Mouse (Mus musculus): Measurements from ENCODE around the gene Pde8a. TPM values are rescaled to one million over a fixed set of nuclear protein-coding genes. Genes with fewer than 3 reads are reported as not detected.

The Pde8a gene
- polyA plus RNA-seq, 1 experiment from 2014 or later, result 6.5 TPM

- Histone ChIP-seq H3K9ac (replicated peaks; ENCODE audit: low read depth) (no peak overlapping the region), H3K4me2 (replicated peaks; ENCODE audit: low read depth, low read length) (no peak overlapping the region), H3K4me1 (ENCODE audit: insufficient read depth, low read depth, low read length) (no peaks in the 10 kb centered on the region), H3K9me3 (ENCODE audit: low read length) (no peaks in the 10 kb centered on the region), H3K27me3 (replicated peaks; ENCODE audit: insufficient read depth, low read length) (no peaks in the 10 kb centered on the region), H3K4me3 (ENCODE audit: low read depth, low read length) (no peak overlapping the region), H3K27ac (ENCODE audit: low read length) (no peak overlapping the region), H3K36me3 (ENCODE audit: insufficient read depth, low read length) (no peaks in the 10 kb centered on the region)
- ATAC-seq, result no peak
- 81% methylated on average over 2 of the region's 2 CpGs for WGBS
- DNase-seq (ENCODE audit: low spot score), result no peak
- TF ChIP-seq CTCF (IDR thresholded peaks at IDR 0.05) (no peak), EP300 (IDR thresholded peaks at IDR 0.05) (no peak)
These were observed 21.7 kb downstream of the Pde8a start for GRCm38 (mm10) chr7:81235117-81235516.

- Histone ChIP-seq H3K36me3 (ENCODE audit: insufficient read depth, low read length) (no peaks in the 10 kb centered on the region), H3K4me1 (ENCODE audit: insufficient read depth, low read depth, low read length) (no peaks in the 10 kb centered on the region), H3K4me3 (ENCODE audit: low read depth, low read length) (no peak overlapping the region), H3K9ac (replicated peaks; ENCODE audit: low read depth) (no peak overlapping the region), H3K27me3 (replicated peaks; ENCODE audit: insufficient read depth, low read length) (no peaks in the 10 kb centered on the region), H3K9me3 (ENCODE audit: low read length) (no peaks in the 10 kb centered on the region), H3K27ac (ENCODE audit: low read length) (no peak overlapping the region), H3K4me2 (replicated peaks; ENCODE audit: low read depth, low read length) (no peak overlapping the region)
- TF ChIP-seq EP300 (IDR thresholded peaks at IDR 0.05) (no peak), CTCF (IDR thresholded peaks at IDR 0.05) (no peak)
- DNase-seq (ENCODE audit: low spot score) (no peak), ATAC-seq (no peak)
- 51% methylated on average over 4 of the region's 4 CpGs for WGBS
These were observed 22.3 kb downstream of the Pde8a start for GRCm38 (mm10) chr7:81235600-81236223.

DNA sequence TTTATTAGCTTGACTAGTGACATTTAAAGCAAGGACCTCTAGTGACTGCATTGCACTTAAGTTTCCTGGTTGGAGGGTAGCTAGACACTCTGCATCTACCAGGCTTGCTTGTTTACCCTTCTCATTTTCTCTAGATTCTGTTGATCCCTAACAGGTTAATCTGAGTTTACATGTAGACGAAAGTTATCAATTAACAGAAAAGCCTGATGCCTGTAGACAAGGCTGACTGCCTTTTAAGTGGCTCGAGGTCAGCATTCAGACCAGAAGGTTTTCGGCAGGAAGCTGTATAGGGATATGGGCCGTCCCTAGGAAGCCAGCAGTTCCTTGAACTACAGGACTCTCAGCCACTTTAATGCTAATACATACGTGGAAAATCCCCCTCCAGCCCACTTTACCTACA is 30.0 kb downstream of the Pde8a start:
- TF ChIP-seq EP300 (IDR thresholded peaks at IDR 0.05) (no peak), CTCF (IDR thresholded peaks at IDR 0.05) (no peak)
- Histone ChIP-seq H3K9ac (replicated peaks; ENCODE audit: low read depth) (no peak overlapping the region), H3K36me3 (ENCODE audit: insufficient read depth, low read length) (no peaks in the 10 kb centered on the region), H3K4me3 (ENCODE audit: low read depth, low read length) (no peak overlapping the region), H3K27ac (ENCODE audit: low read length) (no peak overlapping the region), H3K9me3 (ENCODE audit: low read length) (no peaks in the 10 kb centered on the region), H3K4me1 (ENCODE audit: insufficient read depth, low read depth, low read length) (no peaks in the 10 kb centered on the region), H3K4me2 (replicated peaks; ENCODE audit: low read depth, low read length) (no peak overlapping the region), H3K27me3 (replicated peaks; ENCODE audit: insufficient read depth, low read length) (no peaks in the 10 kb centered on the region)
- DNase-seq (ENCODE audit: low spot score) (no peak), ATAC-seq (no peak)
- WGBS, result 29% methylated on average over 5 of the region's 5 CpGs

DNA sequence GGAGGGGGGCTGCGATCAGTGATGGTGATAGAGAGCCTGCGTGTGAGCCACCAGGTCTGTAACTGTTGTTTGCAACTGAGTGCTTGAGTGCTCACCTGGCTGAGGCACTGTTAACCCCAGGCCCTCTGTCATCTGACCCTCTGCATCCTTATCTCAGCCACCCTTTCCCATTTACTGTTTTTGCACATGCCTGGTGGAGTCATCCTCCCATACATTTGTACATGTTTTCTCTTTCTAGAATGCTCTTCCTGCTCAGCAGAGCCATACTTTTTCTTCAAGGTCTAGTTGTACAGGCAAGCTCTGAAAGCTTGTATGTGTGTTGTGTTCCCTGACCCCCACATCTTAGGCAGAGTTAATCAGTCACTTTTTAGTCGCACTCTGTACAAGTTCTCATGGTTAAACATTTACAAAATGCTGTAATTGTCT is 36.5 kb downstream of the Pde8a start:
- Histone ChIP-seq H3K4me1 (ENCODE audit: insufficient read depth, low read depth, low read length) (no peaks in the 10 kb centered on the region), H3K4me3 (ENCODE audit: low read depth, low read length) (no peak overlapping the region), H3K9ac (replicated peaks; ENCODE audit: low read depth) (no peak overlapping the region), H3K9me3 (ENCODE audit: low read length) (no peaks in the 10 kb centered on the region), H3K27ac (ENCODE audit: low read length) (no peak overlapping the region), H3K27me3 (replicated peaks; ENCODE audit: insufficient read depth, low read length) (no peaks in the 10 kb centered on the region), H3K36me3 (ENCODE audit: insufficient read depth, low read length) (no peaks in the 10 kb centered on the region), H3K4me2 (replicated peaks; ENCODE audit: low read depth, low read length) (no peak overlapping the region)
- TF ChIP-seq EP300 (IDR thresholded peaks at IDR 0.05) (no peak), CTCF (IDR thresholded peaks at IDR 0.05) (no peak)
- no peak for ATAC-seq
- no peak for DNase-seq (ENCODE audit: low spot score)
- WGBS, result 55% methylated on average over 3 of the region's 3 CpGs

GRCm38 (mm10) chr7:81250601-81251000 is 37.2 kb downstream of the Pde8a start:
- Histone ChIP-seq H3K4me2 (replicated peaks; ENCODE audit: low read depth, low read length) (no peak overlapping the region), H3K27ac (ENCODE audit: low read length) (no peak overlapping the region)
- WGBS, result 77% methylated on average over 6 of the region's 6 CpGs

GRCm38 (mm10) chr7:81251521-81251920 is 38.1 kb downstream of the Pde8a start:
- Histone ChIP-seq H3K27ac (ENCODE audit: low read length) (no peak overlapping the region), H3K4me1 (ENCODE audit: insufficient read depth, low read depth, low read length) (no peaks in the 10 kb centered on the region), H3K4me3 (ENCODE audit: low read depth, low read length) (no peak overlapping the region), H3K36me3 (ENCODE audit: insufficient read depth, low read length) (no peaks in the 10 kb centered on the region), H3K4me2 (replicated peaks; ENCODE audit: low read depth, low read length) (no peak overlapping the region), H3K27me3 (replicated peaks; ENCODE audit: insufficient read depth, low read length) (no peaks in the 10 kb centered on the region), H3K9me3 (ENCODE audit: low read length) (no peaks in the 10 kb centered on the region), H3K9ac (replicated peaks; ENCODE audit: low read depth) (no peak overlapping the region)
- no peak for DNase-seq (ENCODE audit: low spot score)
- 88% methylated on average over 2 of the region's 2 CpGs for WGBS
- TF ChIP-seq CTCF (IDR thresholded peaks at IDR 0.05) (no peak), EP300 (IDR thresholded peaks at IDR 0.05) (no peak)
- ATAC-seq, result no peak

More at GRCm38 (mm10) chr7:81250601-81251000, 37.2 kb downstream of the Pde8a start:
- no peak overlapping the region for H3K9ac ChIP-seq (replicated peaks; ENCODE audit: low read depth)
- no peaks in the 10 kb centered on the region for H3K9me3 ChIP-seq (ENCODE audit: low read length)
- H3K4me3 ChIP-seq (ENCODE audit: low read depth, low read length), result no peak overlapping the region
- no peaks in the 10 kb centered on the region for H3K27me3 ChIP-seq (replicated peaks; ENCODE audit: insufficient read depth, low read length)
- ATAC-seq (no peak), DNase-seq (ENCODE audit: low spot score) (no peak)
- H3K4me1 ChIP-seq (ENCODE audit: insufficient read depth, low read depth, low read length), result no peaks in the 10 kb centered on the region
- TF ChIP-seq CTCF (IDR thresholded peaks at IDR 0.05), result no peak
- no peak for TF ChIP-seq EP300 (IDR thresholded peaks at IDR 0.05)
- no peaks in the 10 kb centered on the region for H3K36me3 ChIP-seq (ENCODE audit: insufficient read depth, low read length)

GRCm38 (mm10) chr7:81253317-81253716 is 39.9 kb downstream of the Pde8a start:
- no peak for TF ChIP-seq EP300 (IDR thresholded peaks at IDR 0.05)

More at GRCm38 (mm10) chr7:81253317-81253716, 39.9 kb downstream of the Pde8a start:
- Histone ChIP-seq H3K27ac (ENCODE audit: low read length) (no peak overlapping the region), H3K4me1 (ENCODE audit: insufficient read depth, low read depth, low read length) (no peaks in the 10 kb centered on the region), H3K4me3 (ENCODE audit: low read depth, low read length) (no peak overlapping the region), H3K36me3 (ENCODE audit: insufficient read depth, low read length) (no peaks in the 10 kb centered on the region), H3K27me3 (replicated peaks; ENCODE audit: insufficient read depth, low read length) (no peaks in the 10 kb centered on the region), H3K4me2 (replicated peaks; ENCODE audit: low read depth, low read length) (no peak overlapping the region), H3K9ac (replicated peaks; ENCODE audit: low read depth) (no peak overlapping the region), H3K9me3 (ENCODE audit: low read length) (no peaks in the 10 kb centered on the region)
- WGBS, result 62% methylated on average over 11 of the region's 11 CpGs
- no peak for DNase-seq (ENCODE audit: low spot score)
- ATAC-seq, result no peak

Data from lung, postnatal 0 days (tissue).